Mouse (Mus musculus): Measurements from ENCODE around the gene Mea1.

DNA sequence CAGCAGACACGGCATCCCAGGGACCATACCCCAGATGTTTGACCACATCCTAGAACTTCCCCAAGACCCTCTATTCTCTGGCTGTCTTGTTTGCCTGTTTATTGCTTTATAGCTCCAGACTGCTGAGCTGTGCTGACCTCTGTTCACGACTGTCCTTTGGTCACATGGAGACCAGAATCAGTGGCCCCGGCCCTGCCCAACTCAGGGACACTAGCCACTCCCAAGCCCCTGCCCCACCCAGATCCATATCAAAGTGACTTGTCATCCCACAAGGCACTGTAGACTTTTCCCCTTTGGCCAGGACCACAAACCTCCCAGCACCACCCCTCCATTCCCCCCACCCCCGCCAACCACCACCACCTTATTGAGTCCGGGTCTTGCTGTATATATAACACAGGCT, 20.7 kb downstream of the Mea1 start:
- TF ChIP-seq POLR2A (IDR thresholded peaks at IDR 0.05; ENCODE audit: insufficient read depth, low read length) (no peak), EP300 (IDR thresholded peaks at IDR 0.05; ENCODE audit: insufficient read depth, low read depth, low read length) (no peak)

Measured in ES-Bruce4 (cell line).